Mouse (Mus musculus): ENCODE measurements around the gene Amotl1.

Gene Amotl1

GRCm38 (mm10) chr9:14641310-14642067 is 3.4 kb downstream of the Amotl1 start:
- DNase-seq (ENCODE audit: low spot score in 2 of 2) = no peak

- no peak for DNase-seq (ENCODE audit: low spot score in 2 of 2)
These were observed 8.6 kb downstream of the Amotl1 start for GRCm38 (mm10) chr9:14636244-14636643.

- no peak for DNase-seq (ENCODE audit: low spot score in 2 of 2)
These were observed 9.3 kb downstream of the Amotl1 start for GRCm38 (mm10) chr9:14635551-14635950.

- no peak for DNase-seq (ENCODE audit: low spot score in 2 of 2)
These were observed 10.7 kb downstream of the Amotl1 start for GRCm38 (mm10) chr9:14634155-14634554.

GRCm38 (mm10) chr9:14632365-14633163 is 12.3 kb downstream of the Amotl1 start:
- no peak for DNase-seq (ENCODE audit: low spot score in 2 of 2)

GRCm38 (mm10) chr9:14631729-14632128 is 13.1 kb downstream of the Amotl1 start:
- DNase-seq (ENCODE audit: low spot score in 2 of 2) = no peak

GRCm38 (mm10) chr9:14627525-14627924 is 17.3 kb downstream of the Amotl1 start:
- no peak for DNase-seq (ENCODE audit: low spot score in 2 of 2)

- no peak for DNase-seq (ENCODE audit: low spot score in 2 of 2)
These were observed 18.9 kb downstream of the Amotl1 start for GRCm38 (mm10) chr9:14625961-14626360.

GRCm38 (mm10) chr9:14625024-14625423 is 19.8 kb downstream of the Amotl1 start:
- no peak for DNase-seq (ENCODE audit: low spot score in 2 of 2)

- no peak for DNase-seq (ENCODE audit: low spot score in 2 of 2)
These were observed 20.9 kb downstream of the Amotl1 start for GRCm38 (mm10) chr9:14623928-14624327.

GRCm38 (mm10) chr9:14623250-14623649 is 21.6 kb downstream of the Amotl1 start:
- DNase-seq (ENCODE audit: low spot score in 2 of 2) = no peak

- DNase-seq (ENCODE audit: low spot score in 2 of 2) = no peak
These were observed 22.0 kb downstream of the Amotl1 start for GRCm38 (mm10) chr9:14622848-14623247.

GRCm38 (mm10) chr9:14620107-14620506 is 24.7 kb downstream of the Amotl1 start:
- DNase-seq (ENCODE audit: low spot score in 2 of 2) = no peak

- DNase-seq (ENCODE audit: low spot score in 2 of 2) = no peak
These were observed 29.6 kb downstream of the Amotl1 start for GRCm38 (mm10) chr9:14614931-14615880.

- no peak for DNase-seq (ENCODE audit: low spot score in 2 of 2)
These were observed 30.5 kb downstream of the Amotl1 start for GRCm38 (mm10) chr9:14614205-14614930.

- DNase-seq (ENCODE audit: low spot score in 2 of 2) = no peak
These were observed 31.3 kb downstream of the Amotl1 start for GRCm38 (mm10) chr9:14613308-14614204.

- DNase-seq (ENCODE audit: low spot score in 2 of 2) = no peak
These were observed 32.3 kb downstream of the Amotl1 start for GRCm38 (mm10) chr9:14612588-14612987.

- DNase-seq (ENCODE audit: low spot score in 2 of 2) = no peak
These were observed 36.3 kb downstream of the Amotl1 start for GRCm38 (mm10) chr9:14608521-14608920.

GRCm38 (mm10) chr9:14607464-14607863 is 37.4 kb downstream of the Amotl1 start:
- DNase-seq (ENCODE audit: low spot score in 2 of 2) = no peak

GRCm38 (mm10) chr9:14605992-14606391 is 38.9 kb downstream of the Amotl1 start:
- no peak for DNase-seq (ENCODE audit: low spot score in 2 of 2)

Data from thymus, postnatal 10 days (tissue).